In genomic region chr4:139179731-139180625, GRCm38 (mm10) we compare ENCODE assay signal across 14 mouse cellular contexts. TPM values are rescaled to one million over a fixed set of nuclear protein-coding genes. Genes with fewer than 3 reads are reported as not detected.
A peak's percentile ranks its signal among the peaks of the same experiment; 100 is the strongest.
DNase-seq lines count a peak whose midpoint lies in the region; ATAC-seq lines count a peak whose summit lies in the region.
"Had no signal": no experiment of that assay in that cellular context is flagged by ENCODE, and none has a peak within 500 bp of the region (broad histone marks: within the 10 kb centered on the region; RNA-seq: fewer than 3 reads in every experiment).

No protein-coding gene starts in this region.

- H3K4me3 ChIP-seq in kidney, embryonic 16.5 days (ENCODE audit: low read length), result no peak overlapping the region
- no peak overlapping the region for H3K4me3 ChIP-seq in embryonic facial prominence, embryonic 15.5 days (replicated peaks)
- no peak overlapping the region for H3K4me3 ChIP-seq in limb, embryonic 13.5 days
- H3K4me3 ChIP-seq in midbrain, embryonic 13.5 days (replicated peaks), result no peak overlapping the region
- H3K4me3 ChIP-seq: forebrain, embryonic 15.5 days; midbrain, embryonic 15.5 days had no signal

- peak; percentile 32; the same call in 1 of the 2 replicates for ATAC-seq in kidney, embryonic 16.5 days (ENCODE audit: low FRiP score, low TSS enrichment)
- ATAC-seq in embryonic facial prominence, embryonic 15.5 days (ENCODE audit: insufficient number of reproducible peaks, low FRiP score, low TSS enrichment, low read depth), result peak; percentile 17; the same call in 1 of the 2 replicates
- ATAC-seq in limb, embryonic 13.5 days (ENCODE audit: low FRiP score, low read depth), result peak; percentile 37; the same call in 1 of the 2 replicates
- peak; percentile 94 for ATAC-seq in megakaryocyte progenitor cell, adult 5-6 weeks (replicated peaks; ENCODE audit: poor library complexity)
- ATAC-seq in midbrain, embryonic 13.5 days, result no peak
- ATAC-seq: forebrain, embryonic 15.5 days; midbrain, embryonic 15.5 days had no signal

- no peak overlapping the region for H3K9ac ChIP-seq in kidney, embryonic 16.5 days (replicated peaks; ENCODE audit: low read length)
- H3K9ac ChIP-seq in embryonic facial prominence, embryonic 15.5 days, result no peak overlapping the region
- H3K9ac ChIP-seq in limb, embryonic 13.5 days, result no peak overlapping the region
- H3K9ac ChIP-seq in midbrain, embryonic 13.5 days (replicated peaks), result no peak overlapping the region
- H3K9ac ChIP-seq: forebrain, embryonic 15.5 days; hindbrain, embryonic 14.5 days; midbrain, embryonic 15.5 days had no signal

- peaks cover 13% of the 10 kb centered on the region for H3K4me1 ChIP-seq in kidney, embryonic 16.5 days (ENCODE audit: insufficient read depth, low read length)
- peaks cover 13% of the 10 kb centered on the region for H3K4me1 ChIP-seq in embryonic facial prominence, embryonic 15.5 days
- peaks cover 9% of the 10 kb centered on the region; the same call in 1 of the 2 replicates for H3K4me1 ChIP-seq in limb, embryonic 13.5 days
- 0 out of 2 replicates have a peak, but pooled peaks cover 4% of the 10 kb centered on the region for H3K4me1 ChIP-seq in midbrain, embryonic 13.5 days (replicated peaks)
- H3K4me1 ChIP-seq: forebrain, embryonic 15.5 days; midbrain, embryonic 15.5 days had no signal

- H3K36me3 ChIP-seq in kidney, embryonic 16.5 days (ENCODE audit: insufficient read depth, low read length), result no peaks in the 10 kb centered on the region
- no peaks in the 10 kb centered on the region for H3K36me3 ChIP-seq in embryonic facial prominence, embryonic 15.5 days
- no peaks in the 10 kb centered on the region for H3K36me3 ChIP-seq in limb, embryonic 13.5 days
- no peaks in the 10 kb centered on the region for H3K36me3 ChIP-seq in midbrain, embryonic 13.5 days
- H3K36me3 ChIP-seq: forebrain, embryonic 15.5 days; midbrain, embryonic 15.5 days had no signal

- 0 out of 2 replicates have a peak, but pooled peaks cover 5% of the 10 kb centered on the region for H3K9me3 ChIP-seq in kidney, embryonic 16.5 days (ENCODE audit: low read length)
- no peaks in the 10 kb centered on the region for H3K9me3 ChIP-seq in embryonic facial prominence, embryonic 15.5 days (replicated peaks)
- H3K9me3 ChIP-seq in limb, embryonic 13.5 days, result peaks cover 12% of the 10 kb centered on the region
- 0 out of 2 replicates have a peak, but pooled peaks cover 3% of the 10 kb centered on the region for H3K9me3 ChIP-seq in midbrain, embryonic 13.5 days
- H3K9me3 ChIP-seq: forebrain, embryonic 15.5 days; midbrain, embryonic 15.5 days had no signal

- no peak overlapping the region for H3K4me2 ChIP-seq in kidney, embryonic 16.5 days (replicated peaks; ENCODE audit: low read depth, low read length)
- no peak overlapping the region for H3K4me2 ChIP-seq in embryonic facial prominence, embryonic 15.5 days (replicated peaks)
- no peak overlapping the region for H3K4me2 ChIP-seq in limb, embryonic 13.5 days (replicated peaks)
- no peak overlapping the region for H3K4me2 ChIP-seq in midbrain, embryonic 13.5 days (replicated peaks)
- H3K4me2 ChIP-seq: forebrain, embryonic 15.5 days; hindbrain, embryonic 14.5 days; midbrain, embryonic 15.5 days had no signal

- 53% methylated on average over 17 of the region's 17 CpGs for WGBS in kidney, embryonic 16.5 days
- WGBS in embryonic facial prominence, embryonic 15.5 days, result 64% methylated on average over 17 of the region's 17 CpGs
- WGBS in limb, embryonic 13.5 days, result 72% methylated on average over 17 of the region's 17 CpGs
- WGBS in midbrain, embryonic 13.5 days, result 91% methylated on average over 17 of the region's 17 CpGs

- H3K27me3 ChIP-seq in kidney, embryonic 16.5 days (ENCODE audit: insufficient read depth, low read length), result no peaks in the 10 kb centered on the region
- H3K27me3 ChIP-seq in embryonic facial prominence, embryonic 15.5 days, result no peaks in the 10 kb centered on the region
- no peaks in the 10 kb centered on the region for H3K27me3 ChIP-seq in limb, embryonic 13.5 days
- no peaks in the 10 kb centered on the region for H3K27me3 ChIP-seq in midbrain, embryonic 13.5 days
- H3K27me3 ChIP-seq: forebrain, embryonic 15.5 days; midbrain, embryonic 15.5 days had no signal

- no peak overlapping the region for H3K27ac ChIP-seq in kidney, embryonic 16.5 days (ENCODE audit: low read length)
- no peak overlapping the region for H3K27ac ChIP-seq in embryonic facial prominence, embryonic 15.5 days (replicated peaks)
- no peak overlapping the region for H3K27ac ChIP-seq in limb, embryonic 13.5 days
- H3K27ac ChIP-seq in midbrain, embryonic 13.5 days, result no peak overlapping the region
- H3K27ac ChIP-seq: forebrain, embryonic 15.5 days; hindbrain, embryonic 14.5 days; midbrain, embryonic 15.5 days had no signal

- DNase-seq in kidney, postnatal 36 days, result no peak
- no peak for DNase-seq in layer of hippocampus, adult 18-20 months (ENCODE audit: low spot score in 2 of 2)
- no peak for DNase-seq in testis, postnatal 10 days (ENCODE audit: low spot score)
- DNase-seq: cerebellum, postnatal 25 days; retina, postnatal 1 day; thymus, postnatal 36 days had no signal

RNA-seq across cellular contexts. Expression of gene Capzb, which starts 12.7 kb away (rescaled TPM):
- 405 and 415 TPM in 2 replicates for polyA plus RNA-seq in kidney, embryonic 16.5 days (2015; fragmentation: Nextera tagmentation; extraction: Ambion mirVana)
- 389 and 397 TPM in 2 replicates for polyA plus RNA-seq in embryonic facial prominence, embryonic 15.5 days (2015; fragmentation: Nextera tagmentation; extraction: Ambion mirVana)
- 396 and 406 TPM in 2 replicates for polyA plus RNA-seq in limb, embryonic 13.5 days (2015; fragmentation: Nextera tagmentation; extraction: Ambion mirVana)
- total RNA-seq in megakaryocyte progenitor cell, adult 5-6 weeks (2015), result 409 and 415 TPM in 2 replicates
- total RNA-seq in megakaryocyte progenitor cell, adult 5-6 weeks (2017), result 139 and 157 TPM in 2 replicates
- 100 to 1,000 TPM; 400 to 403 TPM for total RNA-seq in layer of hippocampus, adult 18-20 months (2021)
- 321 and 324 TPM in 2 replicates for polyA plus RNA-seq in midbrain, embryonic 13.5 days (2015; fragmentation: Nextera tagmentation; extraction: Ambion mirVana)

RNA-seq across cellular contexts. Expression of gene Minos1, which starts 49.1 kb away (rescaled TPM):
- 470 and 478 TPM in 2 replicates for polyA plus RNA-seq in kidney, embryonic 16.5 days (2015; fragmentation: Nextera tagmentation; extraction: Ambion mirVana)
- polyA plus RNA-seq in embryonic facial prominence, embryonic 15.5 days (2015; fragmentation: Nextera tagmentation; extraction: Ambion mirVana), result 462 and 488 TPM in 2 replicates
- polyA plus RNA-seq in limb, embryonic 13.5 days (2015; fragmentation: Nextera tagmentation; extraction: Ambion mirVana), result 441 and 454 TPM in 2 replicates
- 517 and 531 TPM in 2 replicates for total RNA-seq in megakaryocyte progenitor cell, adult 5-6 weeks (2015)
- 167 and 172 TPM in 2 replicates for total RNA-seq in megakaryocyte progenitor cell, adult 5-6 weeks (2017)
- 100 to 1,000 TPM; 189 to 193 TPM for total RNA-seq in layer of hippocampus, adult 18-20 months (2021)
- 414 and 419 TPM in 2 replicates for polyA plus RNA-seq in midbrain, embryonic 13.5 days (2015; fragmentation: Nextera tagmentation; extraction: Ambion mirVana)
